Mouse (Mus musculus): ENCODE results near the gene Creb5.

The Creb5 gene

DNA sequence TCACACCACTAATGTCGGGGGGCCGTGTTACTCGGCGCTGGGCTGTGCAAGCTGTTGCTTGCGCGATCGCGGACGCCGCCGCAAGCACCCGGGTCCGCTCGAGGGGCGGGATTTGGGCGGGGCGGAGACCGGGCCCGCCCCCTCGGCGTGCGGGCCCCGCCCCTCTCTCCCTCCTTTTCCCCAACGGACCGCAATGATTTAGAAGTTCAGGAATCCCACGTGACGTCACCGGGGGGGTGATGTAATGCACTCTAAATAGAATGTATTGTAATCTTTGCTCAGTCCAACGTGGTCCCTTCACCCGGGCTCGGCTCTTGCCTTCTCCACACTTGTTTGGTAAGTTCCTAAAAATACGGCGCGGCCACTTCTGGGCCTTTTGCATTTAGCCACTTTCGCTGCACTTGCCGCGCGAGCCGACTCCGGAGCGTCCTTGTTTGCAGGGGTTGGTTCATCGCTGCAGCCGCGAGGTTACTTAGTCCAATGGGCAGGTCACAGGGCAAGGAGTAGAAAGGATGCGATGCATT lies at the start of gene Creb5:
Gene Creb5, plus strand, starts transcription at position 233 of the 524 bp plus-strand sequence.
- peak; percentile 99 for DNase-seq (ENCODE audit: inconsistent ontology term)

DNA sequence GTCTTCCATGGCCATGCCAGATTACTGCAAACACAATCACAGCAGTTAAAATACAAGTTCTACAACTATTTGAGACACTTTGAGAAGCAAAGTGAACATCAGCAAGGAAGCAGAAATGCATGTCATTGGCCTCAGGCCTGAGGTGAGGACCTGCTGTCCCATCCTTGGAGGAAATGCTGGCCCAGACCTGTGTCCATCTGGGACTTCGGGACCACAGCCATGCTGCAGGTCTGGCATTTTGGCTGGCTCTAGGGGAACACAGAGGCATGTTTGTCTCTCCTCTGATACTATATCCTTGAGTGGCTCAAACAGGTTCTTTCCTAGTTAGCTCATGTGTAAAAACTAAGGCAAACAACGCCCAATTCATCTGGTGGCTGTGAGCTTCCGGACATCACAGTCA lies 27.2 kb upstream of the Creb5 start:
- DNase-seq (ENCODE audit: inconsistent ontology term), result no peak

GRCm38 (mm10) chr6:53262401-53262800 lies 24.7 kb upstream of the Creb5 start:
- DNase-seq (ENCODE audit: inconsistent ontology term), result no peak

DNA sequence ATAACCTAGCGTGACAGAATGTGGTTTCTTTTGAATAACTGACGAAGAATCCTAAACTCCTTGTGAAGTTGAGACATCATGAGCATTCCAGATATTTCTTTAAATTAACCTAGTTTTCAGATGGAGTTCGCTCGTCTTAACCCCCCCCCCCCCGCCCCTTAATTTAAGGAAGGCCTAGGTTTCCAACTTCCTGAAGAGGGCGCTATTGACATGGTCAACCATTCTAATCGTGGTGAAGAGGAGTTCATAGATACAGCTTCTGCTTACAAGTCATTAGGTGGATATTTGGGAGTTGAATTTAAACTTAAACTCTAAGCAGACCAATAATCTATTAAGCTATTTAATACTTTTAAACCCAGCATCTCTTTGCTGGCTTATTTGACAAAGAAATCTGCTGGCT lies 20.0 kb upstream of the Creb5 start:
- peak; percentile 43 for DNase-seq (ENCODE audit: inconsistent ontology term)

DNA sequence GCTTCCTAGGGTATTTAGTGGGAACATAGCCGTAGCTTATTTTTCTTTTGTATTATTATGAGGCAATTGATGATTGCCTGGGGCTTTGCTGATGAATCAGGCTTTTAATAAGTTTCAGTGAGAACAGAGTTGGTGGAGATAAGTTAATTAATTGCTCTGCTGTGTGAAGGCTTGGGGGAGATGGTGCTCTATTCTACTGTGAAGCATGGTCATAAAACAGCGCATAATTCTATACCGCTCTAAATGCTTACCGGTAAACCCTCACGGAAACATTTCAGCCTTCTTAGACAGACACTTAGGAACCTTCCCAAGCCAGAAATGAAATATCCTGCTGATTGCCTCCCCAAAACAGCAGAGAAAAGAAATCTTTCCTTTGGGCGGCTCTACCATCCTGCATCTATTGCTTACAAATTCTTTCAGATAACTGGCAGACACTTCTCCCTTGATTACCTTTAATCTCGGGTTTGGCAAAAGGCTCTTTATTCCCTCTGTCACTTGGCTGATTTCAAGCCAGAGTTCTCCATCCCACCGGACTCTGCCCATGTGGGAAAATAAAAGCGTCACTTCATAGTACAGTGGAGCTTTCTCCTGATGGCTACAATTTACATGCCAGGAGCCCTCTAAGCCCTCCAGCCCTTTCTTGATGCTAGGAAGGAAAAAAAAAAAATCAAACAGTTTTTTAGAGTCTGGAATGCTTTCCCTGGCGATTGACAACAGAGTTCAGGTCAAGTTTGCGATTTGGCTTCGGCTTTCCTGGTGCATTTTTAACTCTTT lies 19.2 kb upstream of the Creb5 start:
- DNase-seq (ENCODE audit: inconsistent ontology term), result peak; percentile 38

DNA sequence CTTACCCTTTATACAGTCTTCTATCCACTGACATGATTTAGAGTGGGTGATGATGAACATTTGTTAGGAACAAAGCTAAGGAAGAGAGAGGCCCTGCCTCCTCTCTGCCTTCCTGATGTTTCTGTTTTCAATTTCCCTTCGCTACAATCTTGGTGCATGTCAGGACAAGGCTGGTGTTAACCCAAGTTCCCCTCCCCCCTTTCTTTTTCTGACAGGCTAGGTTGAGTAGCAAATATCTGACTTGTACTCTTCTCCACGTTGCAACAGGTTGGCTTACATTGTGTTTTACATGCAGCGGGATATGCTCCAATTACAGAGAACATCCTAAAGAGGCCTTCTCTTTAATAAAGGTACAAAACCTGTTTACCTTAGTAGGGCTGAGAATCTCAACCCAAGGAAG lies 15.9 kb upstream of the Creb5 start:
- no peak for DNase-seq (ENCODE audit: inconsistent ontology term)

- DNase-seq (ENCODE audit: inconsistent ontology term), result peak; percentile 71
Measured at GRCm38 (mm10) chr6:53271636-53272035, 15.4 kb upstream of the Creb5 start.

GRCm38 (mm10) chr6:53286389-53287037 lies 557 bp upstream of the Creb5 start:
- peak; percentile 61 for DNase-seq (ENCODE audit: inconsistent ontology term)

GRCm38 (mm10) chr6:53287562-53288381 lies 702 bp downstream of the Creb5 start:
- peak; percentile 67 for DNase-seq (ENCODE audit: inconsistent ontology term)

DNA sequence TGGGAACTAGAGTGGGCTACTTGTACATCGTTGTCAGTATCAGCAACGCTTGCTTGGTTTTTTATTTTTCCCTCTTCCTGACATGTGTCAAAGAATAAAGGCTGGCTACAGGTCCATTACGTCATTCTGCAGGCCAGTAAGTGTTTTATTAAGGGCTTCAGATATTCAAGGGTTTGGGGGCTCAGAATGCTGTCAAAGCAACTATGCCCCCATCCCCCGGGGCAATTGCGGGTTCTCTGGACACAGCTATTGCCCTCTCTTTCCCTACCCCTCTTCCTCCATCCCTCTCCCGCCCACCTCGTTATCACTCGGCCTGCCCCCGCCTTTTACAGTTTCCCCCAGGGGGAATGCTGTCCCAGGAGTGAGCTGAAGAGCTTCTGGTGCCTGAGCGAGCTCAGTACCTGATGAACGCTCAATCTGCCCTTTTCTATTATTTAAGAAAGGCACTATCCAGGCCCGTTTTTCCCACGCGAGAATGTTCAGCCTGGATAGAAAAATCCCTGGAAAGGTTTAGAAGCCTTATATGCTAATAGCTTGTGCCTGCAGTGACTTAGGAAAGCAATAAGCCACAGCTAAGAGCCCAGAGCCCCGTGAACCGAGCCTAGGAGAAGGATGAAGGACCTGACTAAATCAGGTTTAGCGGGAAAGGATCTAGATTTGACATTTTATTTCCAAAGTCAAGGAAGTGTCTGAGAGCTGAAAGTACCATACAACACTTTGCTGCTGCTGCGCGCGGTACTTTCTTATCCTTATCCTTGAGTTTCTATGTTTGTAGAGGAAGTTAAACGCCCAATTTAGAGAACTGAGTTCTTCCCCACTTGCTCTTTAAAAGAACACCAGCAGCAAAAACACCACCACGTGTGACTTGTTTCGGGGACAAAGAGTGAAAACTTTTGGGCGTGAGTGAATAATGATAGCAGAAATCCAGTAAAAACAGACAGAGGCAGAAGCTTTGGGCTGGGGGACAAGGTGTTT lies 1.8 kb downstream of the Creb5 start:
- peak; percentile 32 for DNase-seq (ENCODE audit: inconsistent ontology term)

- no peak for DNase-seq (ENCODE audit: inconsistent ontology term)
Measured at GRCm38 (mm10) chr6:53289659-53290058, 2.6 kb downstream of the Creb5 start.

- peak; percentile 60 for DNase-seq (ENCODE audit: inconsistent ontology term)
Measured at GRCm38 (mm10) chr6:53290215-53290990, 3.3 kb downstream of the Creb5 start.

DNA sequence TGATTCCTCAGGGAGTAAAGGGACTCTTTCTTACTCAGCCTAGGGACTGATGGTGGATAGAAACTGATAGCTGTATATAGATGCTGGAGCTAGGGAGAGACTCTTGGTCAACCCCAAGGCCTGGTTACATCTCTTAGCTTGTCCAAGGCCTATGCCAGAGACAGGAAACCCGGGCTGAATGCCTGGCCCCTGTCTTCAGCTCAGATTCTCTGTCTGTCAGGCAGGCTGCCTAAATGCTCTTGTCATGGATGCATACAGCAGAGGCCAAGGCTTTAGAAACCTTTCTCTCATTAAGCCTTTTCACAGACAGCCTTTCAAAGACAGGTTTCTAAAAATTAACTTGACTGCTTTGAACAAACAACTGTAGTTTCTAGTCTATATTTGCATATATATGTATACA lies 5.9 kb downstream of the Creb5 start:
- DNase-seq (ENCODE audit: inconsistent ontology term), result no peak

DNA sequence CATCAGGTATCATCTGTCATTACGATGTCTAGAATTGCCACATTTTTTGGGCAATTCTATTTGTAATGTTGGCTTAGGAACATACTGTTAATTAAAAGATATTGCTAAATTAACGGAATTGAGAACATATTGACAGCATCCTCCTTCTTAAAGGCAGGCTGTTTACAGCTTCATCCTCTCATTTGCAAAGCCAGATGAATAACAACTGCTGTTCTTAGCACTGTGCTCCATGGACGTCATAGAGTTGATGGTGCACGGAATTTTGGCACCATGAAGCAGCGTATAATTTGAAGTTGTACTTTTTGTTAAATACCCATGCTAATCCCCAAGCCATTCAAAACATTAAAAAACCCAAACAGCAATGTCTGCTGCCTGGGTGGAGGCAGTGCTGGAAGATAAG lies 10.8 kb downstream of the Creb5 start:
- no peak for DNase-seq (ENCODE audit: inconsistent ontology term)

- no peak for DNase-seq (ENCODE audit: inconsistent ontology term)
Measured at GRCm38 (mm10) chr6:53304201-53304600, 17.1 kb downstream of the Creb5 start.

GRCm38 (mm10) chr6:53306156-53306555 lies 19.1 kb downstream of the Creb5 start:
- no peak for DNase-seq (ENCODE audit: inconsistent ontology term)

- peak; percentile 87 for DNase-seq (ENCODE audit: inconsistent ontology term)
Measured at GRCm38 (mm10) chr6:53306710-53307109, 19.6 kb downstream of the Creb5 start.

DNA sequence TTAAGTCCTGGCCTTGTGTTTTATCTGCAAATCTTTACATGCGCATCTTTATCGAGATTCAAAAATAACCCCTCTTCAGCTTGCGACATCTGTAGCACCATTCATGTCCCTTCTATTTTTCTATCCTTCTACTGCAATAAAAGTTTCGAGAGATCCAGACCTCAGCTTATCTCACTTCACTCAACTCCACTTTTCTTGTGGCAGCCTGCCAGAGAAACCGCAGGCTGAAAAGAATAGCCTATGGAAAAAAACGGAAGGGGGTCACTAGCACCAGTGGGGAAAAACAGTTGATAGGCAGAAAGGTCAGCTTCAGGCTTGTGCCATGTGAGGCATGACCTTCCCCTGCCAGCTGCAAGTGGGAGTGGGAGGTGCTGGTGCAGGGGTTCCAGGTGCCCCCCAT lies 21.6 kb downstream of the Creb5 start:
- DNase-seq (ENCODE audit: inconsistent ontology term), result no peak

- no peak for DNase-seq (ENCODE audit: inconsistent ontology term)
Measured at GRCm38 (mm10) chr6:53313604-53314003, 26.5 kb downstream of the Creb5 start.

- DNase-seq (ENCODE audit: inconsistent ontology term), result no peak
Measured at GRCm38 (mm10) chr6:53314126-53314525, 27.1 kb downstream of the Creb5 start.
